Mouse (Mus musculus): Measurements from ENCODE around the gene Ntn1.

Ntn1 gene

DNA sequence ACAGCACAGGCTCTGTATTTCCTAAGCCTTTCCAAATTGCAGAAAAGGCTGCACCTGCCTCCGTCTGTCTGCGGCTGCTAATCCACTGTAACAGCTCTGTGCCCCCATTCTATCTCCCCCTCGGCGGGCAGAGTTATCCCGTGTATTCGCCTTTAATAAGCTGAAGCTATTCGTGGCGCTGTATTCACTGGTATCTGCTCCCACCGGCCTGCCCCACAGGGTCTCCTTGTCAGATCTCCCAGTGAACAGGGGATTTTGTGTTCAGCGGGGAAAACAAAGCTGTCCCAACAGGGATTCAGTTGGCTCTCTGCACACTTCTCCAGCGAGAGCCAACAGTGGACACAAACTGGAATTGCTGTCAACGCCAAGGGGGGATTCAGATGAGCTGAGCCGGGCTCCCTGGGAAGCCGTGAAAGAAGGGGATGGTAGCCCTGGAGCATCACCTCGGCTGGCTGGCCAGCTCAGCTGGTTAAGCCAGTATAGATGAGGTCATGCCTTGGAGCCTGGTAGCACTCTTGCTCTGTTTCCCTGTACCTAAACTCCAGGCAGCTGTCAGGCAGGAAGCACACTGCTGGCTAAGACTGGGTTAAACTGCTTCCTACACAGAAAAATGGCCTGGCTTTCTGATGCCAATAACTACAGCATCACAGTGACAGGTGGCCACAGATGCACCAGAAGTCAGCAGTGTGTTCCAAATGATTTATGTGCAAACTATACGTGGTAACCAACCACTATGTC, 156.2 kb downstream of the Ntn1 start:
- TF ChIP-seq GATA4 (IDR thresholded peaks at IDR 0.05; ENCODE audit: insufficient replicate concordance, low read length), result no peak

GRCm38 (mm10) chr11:68239756-68240155, 160.9 kb downstream of the Ntn1 start:
- no peak for TF ChIP-seq GATA4 (IDR thresholded peaks at IDR 0.05; ENCODE audit: insufficient replicate concordance, low read length)

GRCm38 (mm10) chr11:68233469-68233965, 167.1 kb downstream of the Ntn1 start:
- no peak for TF ChIP-seq GATA4 (IDR thresholded peaks at IDR 0.05; ENCODE audit: insufficient replicate concordance, low read length)

GRCm38 (mm10) chr11:68231558-68231957, 169.1 kb downstream of the Ntn1 start:
- no peak for TF ChIP-seq GATA4 (IDR thresholded peaks at IDR 0.05; ENCODE audit: insufficient replicate concordance, low read length)

GRCm38 (mm10) chr11:68228941-68229665, 171.5 kb downstream of the Ntn1 start:
- TF ChIP-seq GATA4 (IDR thresholded peaks at IDR 0.05; ENCODE audit: insufficient replicate concordance, low read length), result no peak

DNA sequence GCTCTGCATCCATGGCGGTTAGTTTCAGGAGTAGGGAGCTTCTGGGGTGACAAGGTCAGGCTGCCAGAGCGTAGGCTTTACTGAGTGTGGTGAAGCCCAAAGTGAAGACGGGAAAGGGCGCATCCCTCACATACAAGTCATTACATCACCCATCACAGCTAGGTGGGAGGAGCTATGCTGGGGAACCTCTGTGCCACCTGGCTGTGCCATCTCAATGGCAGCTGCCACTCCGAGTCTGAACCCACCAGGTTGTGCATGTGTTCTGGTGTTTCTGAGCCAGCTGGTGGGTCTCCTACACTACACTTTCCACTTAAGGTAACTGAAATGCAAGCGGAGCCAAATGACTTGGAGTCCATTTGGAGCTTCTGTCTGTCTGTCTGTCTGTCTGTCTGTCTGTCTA, 172.8 kb downstream of the Ntn1 start:
- TF ChIP-seq GATA4 (IDR thresholded peaks at IDR 0.05; ENCODE audit: insufficient replicate concordance, low read length), result no peak

DNA sequence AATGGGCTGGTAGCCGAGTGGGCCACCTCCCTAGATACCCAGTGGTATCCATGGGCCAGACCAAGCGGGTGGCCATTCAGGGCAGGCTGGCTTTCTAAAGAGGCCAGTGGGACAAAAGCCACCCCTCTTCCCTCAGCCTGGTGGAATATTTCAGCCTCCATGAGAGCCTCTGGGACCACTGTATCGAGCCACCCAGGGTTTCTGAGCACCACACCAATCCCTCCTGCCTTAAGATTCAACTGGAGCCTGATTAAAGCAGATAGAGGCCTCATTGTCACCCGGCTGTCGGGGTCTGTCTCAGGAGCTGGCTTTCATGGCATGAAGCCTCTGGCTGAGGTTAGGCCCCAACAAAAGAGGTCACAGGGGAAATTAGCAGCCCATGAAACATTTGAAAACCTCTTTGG, 174.0 kb downstream of the Ntn1 start:
- TF ChIP-seq GATA4 (IDR thresholded peaks at IDR 0.05; ENCODE audit: insufficient replicate concordance, low read length), result no peak

- TF ChIP-seq GATA4 (IDR thresholded peaks at IDR 0.05; ENCODE audit: insufficient replicate concordance, low read length), result no peak
Observed at GRCm38 (mm10) chr11:68223143-68223542, 177.5 kb downstream of the Ntn1 start.

GRCm38 (mm10) chr11:68222209-68222608, 178.4 kb downstream of the Ntn1 start:
- no peak for TF ChIP-seq GATA4 (IDR thresholded peaks at IDR 0.05; ENCODE audit: insufficient replicate concordance, low read length)

GRCm38 (mm10) chr11:68220733-68221132, 179.9 kb downstream of the Ntn1 start:
- no peak for TF ChIP-seq GATA4 (IDR thresholded peaks at IDR 0.05; ENCODE audit: insufficient replicate concordance, low read length)

- TF ChIP-seq GATA4 (IDR thresholded peaks at IDR 0.05; ENCODE audit: insufficient replicate concordance, low read length), result no peak
Observed at GRCm38 (mm10) chr11:68216041-68216440, 184.6 kb downstream of the Ntn1 start.

GRCm38 (mm10) chr11:68215206-68215912, 185.3 kb downstream of the Ntn1 start:
- no peak for TF ChIP-seq GATA4 (IDR thresholded peaks at IDR 0.05; ENCODE audit: insufficient replicate concordance, low read length)

- no peak for TF ChIP-seq GATA4 (IDR thresholded peaks at IDR 0.05; ENCODE audit: insufficient replicate concordance, low read length)
Observed at GRCm38 (mm10) chr11:68214496-68215205, 186.0 kb downstream of the Ntn1 start.

- no peak for TF ChIP-seq GATA4 (IDR thresholded peaks at IDR 0.05; ENCODE audit: insufficient replicate concordance, low read length)
Observed at GRCm38 (mm10) chr11:68213896-68214295, 186.7 kb downstream of the Ntn1 start.

Data from liver, adult (tissue).